Mouse (Mus musculus) embryonic fibroblast, embryonic 13.5 days (primary cell): ENCODE results near the gene Polk.

Experiments
- CTCF ChIP-seq: IDR thresholded peaks from 2 replicates; pipeline ENCODE4 v1.5.1; 2011; ENCODE audit warnings: mild to moderate bottlenecking, control low read depth, low read length, moderate library complexity, borderline replicate concordance; ENCODE audit not compliant: insufficient read depth
- POLR2A ChIP-seq: IDR thresholded peaks from 2 replicates; pipeline ENCODE4 v1.6.1; 2011; ENCODE audit warnings: low read depth, mild to moderate bottlenecking, control low read depth, low read length, moderate library complexity

- TF ChIP-seq CTCF = no peak
- no peak for TF ChIP-seq POLR2A
These were observed 998 bp downstream of the Polk start for GRCm38 (mm10) chr13:96541381-96541780.
